Mouse (Mus musculus) telencephalon, adult 2 months (tissue): ENCODE results near the gene Grin3b.

Source experiments
- DNase-seq: peaks from one replicate; pipeline ENCODE4 v3.0.0-alpha.2; 2011; ENCODE audit warnings: low read depth, low spot score

Grin3b gene

DNA sequence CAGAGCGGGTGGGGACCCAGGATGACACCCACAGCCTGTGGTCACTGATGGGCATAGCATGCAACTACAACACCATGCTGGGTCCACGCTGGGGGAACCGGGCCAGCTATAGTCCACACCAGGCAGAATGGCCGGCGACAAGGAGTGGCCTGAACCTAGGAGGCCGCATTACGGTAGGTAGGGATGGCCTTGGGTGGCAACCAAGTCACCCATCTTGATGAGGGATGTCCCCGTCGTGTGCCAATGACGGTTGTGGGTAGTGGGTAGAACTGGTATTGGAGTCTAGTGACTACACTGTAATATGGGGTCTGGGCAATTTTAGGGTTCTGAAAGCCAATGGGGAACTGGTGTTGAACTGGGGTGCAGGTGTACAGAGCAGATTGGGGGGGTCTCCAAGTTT lies 46.4 kb downstream of the Grin3b start:
- no peak for DNase-seq

DNA sequence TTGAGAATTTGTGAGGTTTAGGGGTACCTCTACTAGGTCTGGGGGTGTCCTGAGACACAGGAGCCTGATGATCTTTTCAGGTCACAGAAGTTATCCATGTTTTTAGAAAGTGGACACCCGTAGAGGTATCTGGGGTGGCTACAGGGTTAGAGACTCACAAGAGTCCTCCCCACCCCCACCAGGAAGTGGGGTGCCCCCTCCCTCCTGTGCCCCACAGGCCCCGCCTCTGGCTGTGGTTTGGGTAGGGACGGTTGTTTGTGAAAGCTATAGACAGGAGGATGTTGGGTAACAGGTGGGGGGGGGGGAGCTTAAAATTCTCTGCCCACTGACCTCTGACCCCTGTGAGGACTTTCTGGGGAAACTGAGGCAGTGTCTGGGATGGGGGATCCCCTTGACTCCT lies 46.8 kb downstream of the Grin3b start:
- no peak for DNase-seq

DNA sequence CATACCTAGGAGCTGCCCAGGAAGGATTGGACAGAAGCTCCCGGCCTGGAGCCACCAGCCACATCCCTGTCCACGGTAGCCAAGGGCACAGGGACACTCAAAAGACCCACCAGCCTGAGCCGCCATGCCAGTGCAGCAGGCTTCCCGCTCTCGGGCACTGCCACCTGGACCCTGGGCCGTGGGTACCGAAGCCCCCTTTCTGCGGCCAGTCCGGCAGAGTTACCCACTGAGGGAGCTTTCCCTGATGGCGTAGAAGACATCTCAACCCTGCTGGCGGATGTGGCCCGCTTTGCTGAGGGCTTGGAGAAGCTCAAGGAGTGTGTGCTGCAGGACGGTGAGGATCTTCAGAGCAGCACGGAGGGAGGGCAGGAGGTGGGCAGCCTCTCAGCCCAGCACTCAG lies 47.3 kb downstream of the Grin3b start:
- DNase-seq = no peak

GRCm38 (mm10) chr10:80018739-80019297 lies 48.3 kb downstream of the Grin3b start:
- DNase-seq = no peak

DNA sequence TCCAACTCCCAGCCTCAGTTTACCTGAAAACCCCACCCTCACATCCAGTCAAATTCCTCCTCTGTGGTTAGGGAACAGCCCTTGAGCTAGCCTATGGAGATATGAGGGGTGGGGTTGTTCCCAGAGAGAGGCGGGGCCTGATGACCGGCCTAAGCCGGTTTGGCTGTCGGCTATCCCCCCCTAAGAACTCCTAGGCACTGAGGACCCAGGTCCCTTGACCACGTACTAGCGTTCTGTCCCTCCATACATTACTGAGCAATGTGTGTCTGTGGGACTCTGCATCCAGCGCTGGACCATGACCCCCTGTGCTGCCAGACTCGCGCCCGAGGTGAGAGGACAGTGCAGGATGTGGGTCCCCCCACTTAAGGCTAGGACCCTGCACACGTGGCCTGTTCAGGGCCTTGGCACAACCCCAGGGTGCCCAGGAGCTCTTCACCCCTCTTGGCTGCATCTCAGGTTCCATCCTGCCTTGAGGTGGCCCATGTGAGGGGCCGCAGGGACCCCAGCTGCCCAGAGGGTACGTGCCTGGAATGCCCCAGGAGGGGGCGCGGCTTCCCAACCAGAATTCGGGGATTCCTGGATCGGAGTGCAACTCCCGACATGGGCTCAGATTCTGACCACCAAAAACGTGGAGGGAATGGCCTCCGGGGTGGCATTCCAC lies 49.1 kb downstream of the Grin3b start:
- no peak for DNase-seq

DNA sequence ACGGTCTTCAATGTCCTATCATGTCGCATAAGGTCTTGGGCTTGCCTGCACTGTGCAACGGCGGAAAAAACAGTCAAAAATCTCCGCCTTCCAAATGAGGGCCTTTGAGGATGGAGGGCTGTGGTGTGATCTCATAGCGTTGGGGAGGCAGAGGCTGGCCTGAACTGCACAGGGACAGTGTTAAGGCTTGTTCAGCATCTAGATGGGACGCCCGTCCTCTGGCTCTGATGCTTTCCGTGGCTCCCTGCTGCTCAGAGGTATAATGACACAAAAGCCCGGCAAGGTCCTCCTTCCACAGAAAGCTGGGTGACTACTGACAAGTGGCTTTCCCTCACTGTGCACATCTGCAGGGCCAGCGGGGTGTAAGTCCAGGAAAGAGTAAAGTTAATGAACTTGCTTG lies 49.7 kb downstream of the Grin3b start:
- DNase-seq = no peak

DNA sequence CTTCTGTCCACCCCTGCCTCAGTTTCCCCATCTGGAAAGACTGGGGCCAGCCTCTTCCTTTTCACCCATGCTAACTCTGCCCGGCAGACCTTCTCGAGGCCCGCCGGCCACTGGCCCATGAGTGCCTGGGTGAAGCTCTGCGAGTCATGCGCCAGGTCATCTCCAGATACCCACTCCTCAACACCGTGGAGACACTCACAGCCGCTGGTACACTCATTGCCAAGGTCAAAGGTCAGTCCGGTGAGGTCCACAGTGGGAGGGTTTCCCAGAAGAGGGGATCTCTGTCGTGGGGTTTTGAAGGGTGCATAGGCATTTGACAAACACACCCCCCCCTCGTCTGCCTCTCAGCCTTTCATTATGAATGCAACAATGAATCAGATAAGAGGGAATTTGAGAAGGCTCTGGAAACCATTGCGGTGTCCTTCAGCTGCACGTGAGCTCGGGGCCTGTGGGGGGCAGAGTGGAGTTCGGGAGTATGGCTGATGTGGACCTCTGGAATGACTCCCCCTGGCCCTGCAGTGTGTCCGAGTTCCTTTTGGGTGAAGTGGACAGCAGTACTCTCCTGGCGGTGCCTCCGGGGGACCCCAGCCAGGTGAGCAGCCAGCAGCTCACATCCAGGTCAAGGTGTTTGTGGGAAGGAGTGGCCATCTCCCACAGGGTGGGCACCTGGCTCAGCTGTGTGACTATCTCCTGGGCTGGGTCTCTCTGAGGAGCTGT lies 50.2 kb downstream of the Grin3b start:
- no peak for DNase-seq

DNA sequence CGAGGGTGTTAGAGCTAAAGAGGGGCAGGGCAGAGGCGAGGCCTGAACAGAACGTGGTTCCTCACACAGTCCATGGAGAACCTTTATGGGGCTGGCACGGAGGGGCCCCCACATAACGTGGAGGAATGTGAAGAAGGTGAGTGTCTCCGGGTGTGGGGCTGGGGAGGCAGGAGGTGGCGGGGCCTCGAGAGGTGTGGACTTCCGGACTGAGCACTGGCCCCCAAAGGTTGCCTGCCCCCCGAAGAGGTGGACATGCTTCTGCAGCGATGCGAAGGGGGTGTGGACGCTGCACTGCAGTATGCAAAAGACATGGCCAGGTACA lies 50.8 kb downstream of the Grin3b start:
- DNase-seq = no peak

- no peak for DNase-seq
Measured at GRCm38 (mm10) chr10:80022164-80022563, 51.6 kb downstream of the Grin3b start.

DNA sequence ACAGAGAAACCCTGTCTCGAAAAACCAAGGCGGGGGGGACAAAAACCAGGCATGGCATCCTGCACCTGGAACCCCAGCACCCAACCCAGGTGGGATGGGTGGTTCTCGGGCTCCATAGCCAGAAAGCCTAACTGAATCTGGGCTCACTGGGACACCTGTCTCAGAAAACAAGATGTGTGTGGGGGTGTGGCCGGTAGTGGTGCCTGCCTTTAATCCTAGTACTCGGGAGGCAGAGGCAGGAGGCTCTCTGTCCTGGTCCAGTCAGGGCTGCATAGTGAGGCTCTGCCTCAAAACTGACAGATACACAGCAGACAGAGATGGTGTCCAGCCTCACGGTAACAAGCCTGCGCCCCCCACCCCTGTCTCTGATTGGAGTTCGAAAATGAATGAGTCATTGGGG lies 52.3 kb downstream of the Grin3b start:
- DNase-seq = no peak

GRCm38 (mm10) chr10:80023758-80024157 lies 53.2 kb downstream of the Grin3b start:
- DNase-seq = no peak

DNA sequence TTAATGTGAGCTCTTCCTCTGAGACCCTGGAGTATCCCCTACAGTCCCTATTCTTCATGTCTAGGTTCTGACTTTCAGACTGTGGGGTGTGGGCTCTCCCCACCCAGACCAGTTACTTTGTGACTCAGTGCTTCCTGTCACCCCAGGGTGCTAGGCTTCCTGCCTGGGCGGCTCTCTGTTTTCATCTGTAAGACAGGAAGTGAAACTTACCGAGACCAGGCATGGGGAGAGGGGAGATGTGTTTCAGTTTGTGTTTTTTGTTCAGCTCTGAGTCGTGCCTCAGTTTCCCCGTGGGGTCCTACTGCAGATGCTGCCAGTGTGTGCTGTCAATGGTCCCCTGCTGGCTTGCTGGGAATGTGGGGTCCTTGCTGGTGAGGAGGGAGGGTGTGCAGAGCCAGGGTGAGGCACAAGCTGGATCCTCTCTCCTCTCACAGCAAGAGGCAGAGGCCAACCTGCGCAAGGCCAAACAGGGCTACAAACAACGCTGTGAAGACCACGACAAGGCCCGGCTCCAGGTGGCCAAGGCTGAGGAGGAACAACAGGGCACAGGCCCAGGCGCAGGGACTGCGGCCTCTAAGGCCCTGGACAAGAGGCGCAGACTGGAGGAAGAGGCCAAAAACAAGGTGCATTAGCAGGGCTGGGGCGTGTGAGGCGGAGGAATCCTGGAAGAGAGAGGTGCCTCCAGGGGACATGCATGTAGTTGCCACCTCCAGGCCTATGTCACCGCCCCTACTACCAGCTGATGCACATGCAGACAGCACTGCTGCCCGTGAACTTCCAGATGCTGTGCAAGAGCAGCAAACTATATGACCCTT lies 53.9 kb downstream of the Grin3b start:
- no peak for DNase-seq

DNA sequence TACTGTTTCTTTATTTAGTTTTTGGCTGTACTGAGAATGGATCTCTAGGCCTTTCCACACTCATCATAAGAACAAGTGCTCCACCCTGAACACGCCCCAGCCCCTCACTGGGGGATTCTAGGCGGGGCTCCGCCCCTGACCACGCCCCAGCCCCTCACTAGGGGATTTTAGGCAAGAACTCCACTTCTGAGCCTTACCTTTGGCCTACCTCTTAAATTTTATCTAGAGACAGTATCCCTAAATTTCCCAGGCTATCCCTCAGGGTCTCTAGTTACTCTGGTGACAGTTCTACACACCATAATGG lies 54.5 kb downstream of the Grin3b start:
- no peak for DNase-seq

DNA sequence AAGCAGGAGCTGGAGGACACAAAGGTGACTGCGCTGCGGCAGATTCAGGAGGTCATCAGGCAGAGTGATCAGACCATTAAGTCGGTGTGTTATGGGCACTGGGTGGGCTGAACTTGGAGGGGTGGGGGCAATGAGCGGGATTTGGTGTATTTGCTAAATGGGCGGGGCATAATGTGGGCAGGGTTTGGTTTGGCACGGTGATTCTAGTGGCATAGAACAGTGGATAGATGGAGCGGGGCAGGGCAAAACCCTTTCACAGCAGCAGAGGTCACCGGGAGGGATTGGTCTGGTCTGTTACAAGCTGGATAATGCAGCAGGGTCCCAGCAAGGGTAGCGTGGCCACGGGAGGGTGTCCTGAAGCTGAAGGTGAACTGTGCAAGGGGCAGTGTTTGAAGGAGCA lies 54.9 kb downstream of the Grin3b start:
- DNase-seq = no peak

GRCm38 (mm10) chr10:80025889-80026288 lies 55.4 kb downstream of the Grin3b start:
- DNase-seq = no peak
